Mouse (Mus musculus): ENCODE results near the gene Nrf1.

Gene Nrf1

DNA sequence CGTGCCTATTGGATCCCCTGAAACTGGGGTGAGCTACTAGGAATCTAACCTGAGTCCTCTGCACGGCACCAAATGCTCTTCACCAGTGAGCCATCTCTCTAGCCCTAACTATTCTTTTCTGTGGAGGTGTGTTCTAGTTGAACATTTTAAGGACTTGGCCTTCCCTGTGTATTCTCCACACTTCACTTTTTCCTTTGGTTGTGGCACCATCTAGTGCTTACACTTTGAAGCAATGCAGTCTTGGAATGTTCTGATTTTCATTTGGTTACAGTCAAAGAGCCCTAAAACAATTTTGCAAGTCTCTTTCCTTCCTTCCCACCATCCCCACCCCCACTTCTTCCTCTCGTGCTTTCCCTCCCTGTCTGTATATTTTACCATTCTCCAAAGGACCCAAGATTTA is 33.6 kb downstream of the Nrf1 start:
- DNase-seq, result peak; percentile 62

DNA sequence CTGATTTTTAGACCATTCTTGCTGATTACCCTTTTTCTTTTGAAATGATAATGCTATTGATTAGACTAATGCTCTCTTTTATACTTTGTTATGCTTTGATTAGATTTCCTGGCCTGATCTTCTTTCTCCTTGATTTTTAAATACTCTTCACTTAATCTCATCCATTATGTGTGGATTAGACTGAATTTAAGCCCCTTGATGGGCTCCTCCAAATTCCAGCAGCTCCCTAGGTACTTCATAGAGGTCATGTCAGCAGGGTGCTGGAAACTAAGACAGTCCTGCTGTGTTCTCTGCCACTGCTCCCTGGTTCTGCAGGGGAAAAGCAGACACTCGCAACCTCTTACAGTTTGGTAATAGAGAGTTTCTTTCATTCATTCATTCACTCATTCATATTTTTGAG is 35.5 kb downstream of the Nrf1 start:
- DNase-seq, result no peak

DNA sequence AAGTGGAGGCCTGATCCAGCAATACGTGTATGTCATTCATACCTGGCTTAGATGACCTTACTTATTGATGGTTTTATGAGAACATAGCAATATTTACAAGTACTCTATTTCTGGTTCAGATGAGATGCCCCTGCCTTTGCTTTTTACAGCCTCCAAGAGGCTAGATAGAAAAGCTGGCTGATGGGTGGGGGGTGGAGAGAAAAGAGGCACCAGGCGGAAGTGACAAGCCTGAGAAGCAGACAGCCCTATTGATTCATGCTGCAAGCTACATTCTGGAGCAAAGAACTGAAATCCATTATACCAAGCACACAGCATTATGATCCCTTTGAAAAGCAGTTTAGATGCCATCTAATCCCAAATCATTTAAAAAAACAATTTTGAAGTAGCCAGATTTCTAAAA is 37.6 kb downstream of the Nrf1 start:
- no peak for DNase-seq

DNA sequence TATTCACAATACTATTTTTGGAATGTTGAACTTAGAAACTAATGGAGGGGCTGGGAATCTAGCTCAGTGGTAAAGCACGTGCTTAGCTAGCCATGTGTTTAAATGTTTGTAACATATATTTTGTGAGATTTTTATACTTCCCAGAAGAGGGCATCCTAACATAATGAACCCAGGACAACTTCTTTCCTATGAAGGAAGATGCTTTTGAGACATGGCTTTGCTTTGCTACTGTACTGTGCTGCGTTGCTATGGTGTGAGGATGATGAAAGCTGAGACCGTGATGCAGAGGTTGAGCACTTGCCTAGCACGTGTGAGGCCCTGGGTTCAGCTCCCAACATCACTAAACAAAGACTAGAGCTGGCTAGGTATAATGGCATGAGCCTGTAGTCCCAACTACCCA is 43.4 kb downstream of the Nrf1 start:
- DNase-seq, result no peak

DNA sequence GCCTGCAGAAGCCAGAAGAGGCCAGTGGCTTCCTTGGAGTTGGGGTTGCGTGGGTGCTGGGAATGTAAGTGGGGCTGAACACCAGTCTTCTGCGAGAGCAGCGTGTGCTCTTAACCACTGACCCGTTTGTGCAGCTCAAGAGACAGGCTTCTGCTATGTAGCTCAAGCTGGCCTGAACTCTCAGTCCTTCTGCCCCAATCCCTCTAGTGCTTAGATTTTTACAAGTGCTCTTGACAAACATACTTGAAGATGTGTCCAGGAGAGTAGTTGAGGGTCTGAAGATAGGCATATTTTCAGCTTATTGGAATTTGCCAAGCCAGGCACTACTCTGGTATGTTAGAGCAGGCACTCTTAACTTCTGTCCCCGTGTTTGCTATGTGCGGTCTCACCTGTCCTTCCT is 45.0 kb downstream of the Nrf1 start:
- DNase-seq, result no peak

DNA sequence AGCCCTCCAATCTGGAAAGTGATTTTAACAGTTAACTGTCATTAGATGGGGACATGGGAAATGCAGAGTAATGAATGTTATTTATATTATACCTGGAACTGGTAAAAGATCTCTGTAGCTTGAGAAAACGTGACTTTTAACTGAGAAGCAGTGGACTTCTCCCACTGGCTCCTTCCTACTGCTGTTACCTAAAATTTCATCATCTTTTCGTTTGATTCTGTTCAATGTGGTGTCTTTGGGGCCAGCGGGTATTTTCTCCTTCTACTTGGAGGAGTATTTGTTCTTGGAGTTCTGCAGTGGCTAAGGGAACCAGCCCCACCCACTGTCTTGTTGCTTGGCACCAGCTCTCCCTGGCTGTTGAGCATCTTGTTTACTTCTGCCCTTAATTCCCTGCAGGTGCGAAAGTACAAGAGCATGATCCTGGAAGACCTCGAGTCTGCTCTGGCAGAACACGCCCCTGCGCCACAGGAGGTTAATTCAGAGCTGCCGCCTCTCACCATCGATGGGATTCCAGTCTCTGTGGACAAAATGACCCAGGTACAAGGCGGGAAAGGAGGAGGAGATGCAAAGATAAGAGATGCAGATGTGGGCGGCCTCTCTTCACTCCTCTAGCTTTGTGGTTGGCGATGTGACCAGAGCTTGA is 54.1 kb downstream of the Nrf1 start:
- no peak for DNase-seq

DNA sequence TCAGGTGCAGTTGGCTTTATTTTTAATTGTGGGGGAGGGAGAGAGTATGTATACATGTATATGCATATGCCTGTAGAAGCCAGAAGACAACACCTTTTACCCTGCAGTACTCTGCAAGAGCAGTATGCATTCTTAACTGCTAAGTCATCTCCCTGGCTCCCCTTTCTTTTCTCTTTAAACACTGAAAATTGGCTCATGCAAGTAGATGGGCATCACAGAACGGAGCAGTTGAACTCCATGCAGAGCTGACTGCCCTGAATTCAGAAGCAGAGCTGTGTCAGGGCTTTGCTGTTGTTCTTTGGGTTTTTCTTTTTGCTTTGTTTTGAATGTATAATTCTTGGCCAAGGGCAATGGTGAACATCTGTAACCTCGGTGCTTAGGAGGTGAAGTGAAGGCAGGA is 58.3 kb downstream of the Nrf1 start:
- no peak for DNase-seq

DNA sequence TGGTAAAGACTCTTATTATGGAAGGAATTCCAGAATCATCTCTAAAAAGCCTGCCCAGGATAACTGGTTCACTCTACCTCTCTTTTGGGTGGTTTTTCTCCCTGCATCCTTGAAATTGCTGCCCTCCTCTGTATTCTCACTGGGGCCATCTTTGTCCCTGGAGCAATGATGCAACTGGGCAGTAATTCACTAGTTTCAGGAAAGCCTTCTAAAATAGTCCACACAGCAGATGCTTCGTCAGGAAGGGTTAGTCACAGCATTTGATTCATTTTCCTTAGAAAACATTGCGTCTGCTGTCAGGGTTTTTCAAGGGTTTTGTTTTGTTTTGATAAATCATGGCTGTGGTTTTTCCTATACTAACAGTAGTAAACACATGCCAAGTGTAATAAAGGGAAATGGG is 59.7 kb downstream of the Nrf1 start:
- no peak for DNase-seq

DNA sequence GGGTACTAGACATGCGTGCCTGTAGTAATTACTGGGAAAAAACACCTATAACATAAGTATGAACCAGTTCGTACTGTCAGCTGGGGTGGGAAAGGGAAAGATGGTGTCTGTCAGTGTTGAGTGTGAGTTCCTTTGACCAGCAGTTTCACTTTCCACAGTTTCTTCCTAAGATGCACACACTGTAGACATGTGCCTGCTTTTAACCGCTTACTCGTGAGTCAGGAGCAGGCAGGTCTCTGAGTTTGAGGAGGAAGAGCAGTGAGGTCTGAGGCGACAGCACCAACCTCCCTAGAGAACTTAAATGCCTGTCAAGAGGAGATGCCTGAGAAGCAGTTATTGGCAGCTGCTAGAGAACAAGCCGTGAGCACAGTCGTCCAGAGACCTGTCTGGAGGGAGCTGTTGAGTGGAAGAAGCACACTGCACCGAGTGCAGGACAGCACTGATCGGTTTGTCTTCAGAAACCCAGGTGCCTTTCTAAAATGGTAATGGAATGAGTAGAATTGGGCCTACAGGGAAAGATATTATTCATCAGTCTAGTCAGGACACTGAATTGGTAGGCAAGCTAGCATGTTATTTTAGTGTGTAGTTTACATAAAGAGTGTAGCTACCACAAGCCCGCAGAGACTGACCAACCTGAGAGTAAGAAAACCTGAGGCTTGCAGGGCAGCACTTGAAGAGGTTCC is 62.2 kb downstream of the Nrf1 start:
- no peak for DNase-seq

DNA sequence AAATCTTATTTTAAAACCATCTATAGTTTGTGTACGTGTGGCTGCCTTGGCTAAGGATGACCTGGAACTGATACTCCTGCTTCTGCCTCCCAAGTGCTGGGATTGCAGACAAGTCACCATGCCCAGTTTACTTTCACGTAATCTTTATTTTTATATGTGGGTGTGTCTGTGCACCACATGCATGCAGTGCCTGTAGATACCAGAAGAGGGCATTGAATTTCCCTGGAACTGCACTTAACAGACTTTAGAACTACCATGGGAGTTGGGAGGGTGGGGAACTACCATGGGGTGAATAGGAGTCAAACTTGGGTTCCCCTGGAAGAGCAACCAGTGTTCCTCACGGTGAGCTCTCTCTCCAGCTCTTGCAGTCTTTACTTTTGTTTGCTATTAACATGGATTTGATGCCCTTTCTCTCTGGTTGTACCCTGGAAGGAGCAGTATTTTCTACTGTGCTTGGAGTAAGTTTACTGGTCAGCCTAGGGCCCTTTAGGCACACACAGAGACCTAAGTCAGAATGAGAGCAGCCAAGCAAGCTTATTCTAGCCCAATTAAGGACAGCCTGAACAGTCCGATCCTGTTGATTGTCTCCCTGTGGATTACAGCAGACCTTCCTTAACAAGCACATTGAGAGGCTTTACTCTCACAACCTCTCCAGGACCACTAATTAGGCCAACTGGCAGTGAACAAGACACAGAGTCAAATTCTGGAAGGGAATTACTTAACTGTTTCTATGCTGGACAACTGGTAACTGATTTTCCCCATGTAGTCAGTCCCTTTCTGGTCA is 64.8 kb downstream of the Nrf1 start:
- DNase-seq, result no peak

DNA sequence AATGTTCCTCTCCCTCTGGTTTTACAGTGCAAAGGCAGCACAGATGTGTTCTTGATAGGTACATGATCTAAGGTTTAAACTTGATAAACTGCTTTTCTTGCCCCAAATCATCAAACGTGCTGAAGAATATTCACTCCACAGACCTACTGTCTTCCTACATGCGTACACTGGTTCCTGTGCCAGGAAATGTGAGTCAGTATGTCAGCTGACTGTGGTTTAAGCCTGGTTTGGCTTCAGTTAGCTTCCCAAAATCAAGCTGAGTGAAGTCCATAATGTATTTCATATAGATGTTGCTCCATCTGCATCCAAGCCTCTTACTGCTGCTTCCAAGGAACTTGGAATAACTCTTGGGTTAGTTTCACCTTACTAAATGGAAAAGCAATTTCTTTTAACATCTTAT is 66.3 kb downstream of the Nrf1 start:
- DNase-seq, result no peak

DNA sequence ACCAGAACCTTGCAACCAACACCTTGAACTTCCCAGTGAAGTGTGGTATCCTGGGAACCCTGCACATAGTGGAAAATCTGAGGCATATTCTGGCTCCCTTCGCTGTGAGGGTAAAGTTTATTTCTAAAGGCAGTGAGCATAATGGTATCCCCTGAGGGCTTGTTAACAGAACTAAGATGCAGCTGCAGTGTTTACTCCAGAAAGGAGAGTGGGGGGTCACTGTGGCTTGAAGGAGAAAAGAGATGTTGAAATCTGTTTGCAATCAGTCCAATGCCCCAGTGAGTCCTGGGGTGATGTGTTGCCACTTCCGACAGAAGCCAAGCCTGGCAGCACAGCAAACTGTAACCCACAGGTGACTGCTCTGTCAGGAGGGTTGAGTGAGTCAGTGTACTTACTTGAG is 73.4 kb downstream of the Nrf1 start:
- DNase-seq, result no peak

DNA sequence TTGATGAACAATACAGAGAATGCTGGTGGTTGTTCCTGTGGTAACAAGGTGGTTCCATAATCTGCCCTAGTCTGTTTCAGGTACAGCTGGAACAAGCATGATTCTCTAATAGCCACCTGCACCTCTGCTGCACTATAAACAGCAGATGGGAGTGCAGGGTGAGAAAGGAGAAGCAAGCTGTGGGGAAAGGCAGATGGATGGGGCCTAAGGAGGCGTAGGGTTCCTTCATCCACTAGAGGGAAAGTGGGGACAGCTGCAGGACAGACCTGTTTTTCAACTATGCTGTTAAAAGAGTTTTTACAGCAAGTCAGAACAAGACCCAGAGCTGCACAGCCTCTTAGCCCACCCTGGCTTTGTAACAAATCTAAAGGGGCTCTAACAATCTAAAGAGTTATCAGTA is 73.8 kb downstream of the Nrf1 start:
- DNase-seq, result no peak

DNA sequence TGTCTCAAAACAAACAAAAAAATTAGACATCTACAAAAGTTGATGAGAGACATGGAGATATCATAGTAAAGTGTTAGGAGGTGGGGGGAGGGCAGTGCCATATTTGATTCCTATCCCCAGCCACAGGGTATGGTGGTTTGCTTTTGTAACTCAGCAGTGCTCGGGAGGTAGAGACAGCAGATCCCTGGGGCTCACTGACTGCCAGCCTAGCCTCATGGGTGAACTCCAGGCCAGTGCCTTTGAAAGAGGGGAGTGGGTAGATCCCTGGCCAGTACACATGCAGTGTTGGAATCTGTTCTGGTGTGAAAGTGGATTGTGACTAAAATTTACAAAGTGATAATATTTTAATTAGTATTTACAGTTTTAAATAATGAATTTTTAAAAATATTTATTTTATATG is 75.6 kb downstream of the Nrf1 start:
- no peak for DNase-seq

DNA sequence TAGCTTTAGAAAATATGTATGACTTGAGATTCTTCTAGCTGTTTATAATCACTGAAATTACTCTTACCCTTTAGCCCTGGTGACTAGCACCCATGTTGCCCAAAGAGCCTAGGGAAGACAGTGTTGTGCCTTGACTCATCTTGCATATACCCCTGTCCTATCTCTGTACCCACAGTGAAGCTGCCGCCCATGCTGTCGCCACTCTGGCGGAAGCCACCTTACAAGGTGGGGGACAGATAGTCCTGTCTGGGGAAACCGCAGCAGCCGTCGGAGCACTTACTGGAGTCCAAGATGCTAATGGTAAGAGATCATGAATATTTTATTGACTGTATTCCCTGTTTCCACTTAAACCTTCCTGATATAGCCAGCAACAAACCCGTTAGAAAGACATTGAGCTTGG is 78.3 kb downstream of the Nrf1 start:
- DNase-seq, result no peak

DNA sequence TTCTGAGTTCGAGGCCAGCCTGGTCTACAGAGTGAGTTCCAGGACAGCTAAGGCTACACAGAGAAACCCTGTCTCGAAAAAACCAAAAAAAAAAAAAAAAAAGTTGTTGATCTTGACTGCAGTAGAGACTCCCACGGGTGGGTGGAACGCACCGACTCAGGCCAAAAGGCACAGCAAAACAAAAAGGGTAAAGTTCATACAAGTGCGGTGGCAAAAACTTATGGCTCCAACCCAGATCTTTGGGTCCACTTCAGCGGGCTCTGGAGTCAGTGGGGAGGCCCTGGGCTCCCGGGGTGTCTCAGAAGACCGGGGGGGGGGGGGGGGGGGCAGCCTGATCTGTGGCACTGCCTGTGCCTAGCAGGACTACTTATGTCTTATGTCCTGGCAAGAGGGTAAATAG is 79.0 kb downstream of the Nrf1 start:
- DNase-seq, result peak; percentile 27

DNA sequence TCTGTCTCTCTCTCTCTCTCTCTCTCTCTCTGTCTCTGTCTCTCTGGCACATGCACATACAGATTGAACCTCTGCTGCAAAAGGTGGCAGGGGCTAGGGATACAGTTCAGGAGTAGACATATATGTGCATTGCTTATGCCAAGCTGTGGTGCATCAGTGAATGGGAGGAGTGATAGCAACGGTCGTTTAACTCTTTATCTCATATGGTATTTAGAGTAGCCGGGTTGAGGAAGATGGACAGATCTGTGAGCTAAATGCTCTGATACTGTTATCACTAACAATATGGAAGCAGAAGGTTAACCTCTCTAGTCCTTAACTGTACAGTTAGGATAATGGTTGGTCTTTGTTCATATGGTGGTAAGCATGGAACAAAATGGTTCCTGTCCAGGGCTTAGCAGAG is 84.6 kb downstream of the Nrf1 start:
- DNase-seq, result no peak

DNA sequence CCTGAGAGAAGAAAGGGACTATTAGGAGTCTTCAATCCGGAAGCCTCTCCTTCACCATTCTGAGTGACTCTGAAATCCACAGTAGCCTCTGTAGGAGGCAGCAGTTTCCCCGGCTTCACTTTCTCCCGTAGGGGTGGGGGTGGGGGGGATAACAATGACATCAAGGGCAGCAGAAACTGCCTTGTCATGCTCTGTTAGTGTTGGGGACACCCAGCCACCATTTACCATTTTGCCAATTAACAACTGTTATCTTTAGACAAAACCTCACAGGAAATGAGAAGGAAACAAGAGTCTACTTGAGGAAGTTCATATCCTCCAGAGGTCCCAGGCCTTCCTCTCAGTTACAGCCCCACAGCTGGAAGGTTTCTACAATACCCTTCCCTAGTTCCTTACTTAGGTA is 87.8 kb downstream of the Nrf1 start:
- no peak for DNase-seq

DNA sequence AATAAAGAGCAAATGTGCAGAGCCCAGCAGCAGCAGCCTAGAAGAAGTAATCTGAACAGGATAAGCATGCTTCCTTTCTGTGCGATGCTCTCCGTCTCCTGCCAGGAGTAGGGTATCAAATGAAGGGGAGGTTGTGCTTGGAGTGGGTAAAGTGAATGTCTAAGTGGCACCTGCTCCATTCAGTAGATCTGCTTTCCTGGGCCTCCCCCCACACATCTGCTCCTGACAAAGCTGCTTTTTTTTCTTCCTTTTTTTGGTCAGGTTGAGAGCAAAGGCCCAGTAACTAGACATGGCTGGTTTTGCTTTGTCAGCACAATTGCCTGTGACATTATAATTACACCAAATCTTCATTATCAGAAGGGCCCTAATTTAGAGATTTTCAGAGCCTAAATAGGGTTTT is 89.4 kb downstream of the Nrf1 start:
- DNase-seq, result no peak

DNA sequence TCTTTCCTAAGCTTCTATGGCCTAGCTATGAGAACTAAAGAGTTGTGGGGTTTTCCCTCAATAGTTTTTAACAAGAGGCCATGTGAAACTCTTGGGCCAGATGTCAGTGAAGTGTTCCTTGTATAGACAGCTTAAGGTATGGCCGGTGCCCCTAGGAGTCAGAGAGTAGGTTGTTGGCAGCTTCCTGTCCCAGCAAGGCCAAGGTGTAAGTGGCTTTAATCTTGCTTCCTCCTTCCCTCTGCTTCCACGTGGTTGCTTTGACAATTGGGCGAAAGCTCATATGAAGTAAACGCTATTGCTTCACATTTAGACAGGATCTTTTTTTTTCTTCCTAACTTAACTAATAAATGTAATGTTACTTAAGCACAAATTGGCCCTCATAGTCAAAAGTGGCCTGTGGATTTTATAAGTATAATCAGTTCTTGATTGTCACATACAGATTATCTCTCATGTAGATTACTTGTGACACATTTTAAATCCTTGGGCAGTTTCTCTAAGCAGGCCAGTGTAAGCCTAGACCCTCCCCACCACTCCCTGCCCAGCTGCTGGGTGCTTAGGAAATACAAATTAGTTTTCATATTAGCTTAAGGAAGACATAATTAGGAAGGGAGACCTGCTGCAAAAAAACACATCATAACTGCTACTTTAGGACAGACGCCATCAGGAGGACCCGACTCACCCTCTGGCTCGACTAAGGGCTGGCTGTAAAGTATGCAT is 91.7 kb downstream of the Nrf1 start:
- no peak for DNase-seq

DNA sequence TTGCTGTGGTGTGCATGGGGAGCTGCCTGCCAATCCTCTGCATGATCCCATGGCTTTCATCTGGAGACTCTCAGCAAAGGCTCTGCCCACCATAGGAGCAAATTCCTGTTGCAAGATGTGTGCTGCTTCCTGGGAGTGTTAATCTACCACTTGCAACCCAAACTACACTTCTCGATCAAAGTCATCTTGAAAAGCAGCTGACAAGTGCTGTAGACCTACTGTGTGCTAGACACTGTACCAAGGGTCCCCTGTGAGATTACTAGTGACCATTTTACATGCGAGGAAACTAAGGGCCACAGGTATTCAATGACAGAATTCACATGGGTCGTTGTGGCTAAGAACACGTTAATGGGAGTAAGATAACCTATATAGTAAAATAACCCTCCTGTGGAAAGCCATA is 95.5 kb downstream of the Nrf1 start:
- DNase-seq, result no peak

DNA sequence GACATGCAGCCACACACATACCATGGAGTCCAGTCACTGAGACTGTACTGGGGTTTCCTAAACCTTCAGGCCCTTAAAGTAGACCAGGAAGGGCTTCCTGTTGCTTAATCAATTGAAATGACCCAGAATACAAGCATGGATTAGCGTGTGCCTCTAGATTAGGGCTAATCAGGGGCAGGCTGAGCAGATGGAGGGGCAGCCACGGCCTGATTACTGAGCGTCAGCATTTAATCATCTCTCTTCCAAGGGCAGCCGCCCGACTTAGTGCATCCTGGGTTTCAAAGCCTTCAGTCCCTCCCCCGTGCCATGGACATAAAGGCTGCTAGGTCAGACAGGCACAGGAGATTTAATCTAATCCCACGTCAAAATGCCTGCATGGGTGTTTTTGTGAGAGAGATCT is 99.3 kb downstream of the Nrf1 start:
- DNase-seq, result no peak

DNA sequence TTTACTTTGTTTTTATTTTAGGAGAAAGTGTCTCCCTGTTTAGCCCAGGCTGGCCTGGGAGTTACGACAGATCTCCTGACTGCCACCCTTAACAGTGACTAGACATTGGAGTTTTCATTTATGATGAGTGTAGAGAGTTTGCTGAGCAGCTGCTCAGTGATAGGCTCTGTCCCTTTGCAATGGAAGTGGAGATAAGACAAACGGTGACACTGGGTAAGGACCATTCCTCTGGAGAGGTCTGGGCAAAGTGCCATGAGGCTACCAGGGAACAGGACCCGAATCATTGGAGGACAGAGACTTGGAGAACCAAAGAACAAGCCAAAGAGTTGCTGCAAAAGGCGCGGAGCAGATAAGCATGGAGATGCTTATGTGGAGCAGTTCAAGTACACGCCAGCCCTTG is 100.0 kb downstream of the Nrf1 start:
- no peak for DNase-seq

DNA sequence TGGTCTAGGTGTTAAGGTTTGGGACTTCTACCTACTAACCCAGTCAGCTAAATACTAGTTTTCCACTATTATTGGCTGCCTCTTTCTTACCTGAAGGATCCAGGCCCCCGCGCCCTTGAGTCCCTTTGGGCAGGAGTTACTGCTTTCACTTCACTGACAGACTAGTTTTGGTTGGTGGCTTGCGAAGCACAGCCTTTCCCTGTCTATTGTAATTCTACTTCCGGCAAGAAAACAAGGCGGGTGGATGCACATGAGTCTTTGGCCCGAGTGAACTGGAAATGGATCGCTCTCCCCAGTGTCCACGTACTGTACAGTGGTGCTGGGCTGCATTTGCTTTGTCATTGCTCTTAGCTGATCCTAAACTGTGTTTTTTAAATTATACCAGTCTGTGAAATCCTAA is 102.7 kb downstream of the Nrf1 start:
- no peak for DNase-seq
